Mouse (Mus musculus) thymus, postnatal 25 days (tissue): ENCODE results near the gene Olfr744.
"Not testable (repeated sequence)": the region's sequence is repeated elsewhere in the genome, so short reads cannot be mapped to it uniquely, and the experiment has no call there.

Experiments
- DNase-seq: peaks from one replicate; pipeline ENCODE4 v3.0.0; 2022

Olfr744 gene

DNA sequence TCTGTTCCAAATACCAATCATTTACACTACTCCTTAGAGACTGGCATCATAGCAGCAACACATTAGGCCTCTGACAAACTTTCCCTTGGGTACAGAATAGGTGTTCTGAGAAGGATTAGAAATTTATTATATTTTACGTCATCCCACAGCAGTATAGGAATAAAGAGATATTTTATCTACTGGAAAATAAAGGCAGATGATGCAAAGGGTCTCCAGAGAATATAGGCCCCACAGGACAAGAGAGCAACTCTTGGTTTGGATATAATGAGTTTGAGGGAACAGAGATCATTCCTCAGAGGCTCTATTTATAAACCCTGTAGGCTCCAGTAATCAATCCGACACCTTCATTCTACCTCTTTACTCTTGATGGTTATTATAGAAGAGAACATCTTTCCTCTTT, at the start of gene Olfr744:
Olfr744 (plus strand) TSS at position 301 of the 400 bp plus-strand sequence.
- DNase-seq = no peak

DNA sequence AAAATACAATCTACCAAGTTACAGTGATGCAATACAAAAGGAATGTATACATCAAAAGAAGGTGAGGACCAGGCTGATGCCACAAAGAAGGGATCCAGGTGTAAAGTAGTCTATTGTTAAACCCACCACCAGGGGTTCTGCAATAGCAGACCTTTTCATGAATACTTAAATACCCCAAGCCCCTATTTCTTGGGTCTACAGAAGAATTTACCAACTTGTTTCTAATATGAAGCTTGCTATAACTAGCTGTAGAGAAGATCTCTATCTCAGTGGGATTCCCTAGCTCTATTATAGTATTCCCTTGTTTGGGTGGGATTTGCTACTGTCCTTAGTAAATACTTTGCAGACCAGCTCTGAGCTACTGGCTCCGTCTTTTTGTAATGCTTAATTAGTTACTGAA, 41.6 kb upstream of the Olfr744 start:
- not testable (repeated sequence) for DNase-seq

DNA sequence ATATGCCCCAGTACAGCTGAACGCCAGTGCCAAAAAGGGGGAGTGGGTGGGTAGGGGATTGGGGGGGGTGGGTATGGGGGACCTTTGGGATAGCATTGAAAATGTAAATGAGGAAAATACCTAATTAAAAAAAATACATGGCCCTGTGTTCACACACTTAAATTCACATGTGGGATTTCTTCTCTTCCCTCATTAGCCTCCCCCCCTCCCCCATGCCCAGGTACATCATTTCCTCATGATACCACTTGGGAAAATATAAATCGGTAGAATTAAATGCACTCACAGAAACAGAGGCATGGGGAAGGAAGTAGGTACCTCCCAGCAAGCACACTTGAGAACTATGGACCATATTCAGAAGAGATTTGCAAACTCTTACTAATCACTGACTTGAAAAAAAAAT, 24.4 kb downstream of the Olfr744 start, which contains the start of gene Olfr745:
Olfr745 (plus strand) TSS at position 301 of the 400 bp plus-strand sequence.
- DNase-seq = no peak

DNA sequence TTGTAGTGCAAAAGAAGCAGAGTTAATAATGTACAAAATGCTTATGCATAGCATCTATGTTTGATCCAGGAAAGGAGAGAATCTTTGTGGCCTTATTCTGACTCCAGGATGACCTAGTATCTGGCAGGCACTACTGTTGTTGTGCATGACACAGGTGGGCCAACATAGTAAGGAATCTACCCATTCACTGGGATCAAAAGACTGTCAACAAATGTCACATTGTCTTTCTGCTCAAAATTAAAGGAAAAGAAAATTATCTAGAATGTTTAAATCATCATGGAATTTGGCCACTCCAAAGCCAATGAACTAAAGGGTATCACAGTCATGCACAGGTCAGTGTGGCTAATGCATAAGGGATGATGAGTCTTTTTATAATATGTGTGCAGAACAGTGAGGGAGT, 32.1 kb downstream of the Olfr744 start, which contains the start of gene Olfr746:
Olfr746 (plus strand) TSS at position 301 of the 400 bp plus-strand sequence.
- DNase-seq = no peak
